Mouse (Mus musculus) ES-E14 (cell line): ENCODE results near the gene Slamf9. TPM values are rescaled to one million over a fixed set of nuclear protein-coding genes. Genes with fewer than 3 reads are reported as not detected.
A peak's percentile ranks its signal among the peaks of the same experiment; 100 is the strongest.

Source experiments
- DNase-seq: peaks from one replicate; pipeline ENCODE4 v3.0.0-alpha.2; 2013; ENCODE audit warnings: low read depth, low spot score
- H3K27ac ChIP-seq: 2 replicates; pipeline ENCODE4 v1.5.1; 2012; ENCODE audit warnings: low read depth, mild to moderate bottlenecking, low read length, moderate library complexity, mixed read lengths; ENCODE audit not compliant: poor library complexity, insufficient read depth, severe bottlenecking
- H3K36me3 ChIP-seq: 2 replicates; pipeline ENCODE4 v1.6.1; 2012; ENCODE audit warnings: mild to moderate bottlenecking, low read length, moderate library complexity, mixed read lengths; ENCODE audit not compliant: control insufficient read depth, poor library complexity, insufficient read depth, severe bottlenecking
- H3K4me1 ChIP-seq, 2 experiments: fragments of 150-350 bp in 1 of 2; sonication (generic) in 1 of 2; 2 replicates each; pipeline ENCODE4 v1.6.1; 2012; ENCODE audit warnings: low read length in 2 of 2, mild to moderate bottlenecking in 1 of 2, mixed read lengths in 1 of 2; ENCODE audit not compliant: control insufficient read depth in 2 of 2, insufficient read depth in 2 of 2, poor library complexity in 1 of 2
- H3K4me3 ChIP-seq, 2 experiments: fragments of 150-350 bp in 1 of 2; sonication (generic) in 1 of 2; 2 replicates each; pipeline ENCODE4 v1.5.1; 2012; ENCODE audit warnings: low read length in 2 of 2, low read depth in 1 of 2, mild to moderate bottlenecking in 1 of 2, mixed read lengths in 1 of 2; ENCODE audit not compliant: insufficient read depth in 1 of 2, poor library complexity in 1 of 2, severe bottlenecking in 1 of 2
- H3K9ac ChIP-seq: 2 replicates; pipeline ENCODE4 v1.6.1; 2012; ENCODE audit warnings: low read depth, mild to moderate bottlenecking, low read length, mixed read lengths; ENCODE audit not compliant: poor library complexity, insufficient read depth, severe bottlenecking
- H3K9me3 ChIP-seq: fragments of 150-350 bp; sonication (generic); 2 replicates; pipeline ENCODE4 v1.6.1; 2012; ENCODE audit warnings: low read depth, mild to moderate bottlenecking, low read length; ENCODE audit not compliant: control insufficient read depth, insufficient read depth
- CHD2 ChIP-seq: IDR thresholded peaks from 2 replicates; pipeline ENCODE4 v1.6.1; 2014; ENCODE audit warnings: mild to moderate bottlenecking, low read depth, low read length, inconsistent platforms
- HCFC1 ChIP-seq: IDR thresholded peaks from 2 replicates; pipeline ENCODE4 v1.6.1; 2012; ENCODE audit warnings: low read length, inconsistent platforms, borderline replicate concordance; ENCODE audit not compliant: insufficient read depth
- MAFK ChIP-seq: IDR thresholded peaks from 2 replicates; pipeline ENCODE4 v1.6.1; 2014; ENCODE audit warnings: mild to moderate bottlenecking, low read depth, low read length, inconsistent platforms; ENCODE audit not compliant: insufficient read depth
- ZC3H11A ChIP-seq: IDR thresholded peaks from 2 replicates; pipeline ENCODE4 v1.6.1; 2012; ENCODE audit warnings: low read depth, mild to moderate bottlenecking, inconsistent platforms, low read length, borderline replicate concordance
- ZNF384 ChIP-seq: IDR thresholded peaks from 2 replicates; pipeline ENCODE4 v1.6.1; 2012; ENCODE audit warnings: low read depth, low read length, inconsistent platforms
- in situ Hi-C, 2 experiments: fragments of 600-800 bp; cut with MboI; formaldehyde crosslinking; loops; one replicate each; pipeline ENCODE4 v1.15.1; 2025; ENCODE audit warnings: low sequenced_read_pairs in 2 of 2, inconsistent platforms in 1 of 2; ENCODE audit not compliant: unreplicated experiment in 2 of 2
- total RNA-seq: library from RNA; depleted of rRNA; stranded (reverse); fragments of 300-350 nt; gene quantifications from 2 replicates; pipeline ENCODE4 v1.2.3, GENCODE M21; 2012

Slamf9 gene
- total RNA-seq, 1 experiment = 2.7 TPM

- no peaks in the 10 kb centered on the region for H3K9me3 ChIP-seq
- H3K9ac ChIP-seq = no peak overlapping the region
- peaks cover 0 to 2% of the 10 kb centered on the region in 2 experiments; a peak in 1 of 4 replicates for H3K4me1 ChIP-seq
- TF ChIP-seq ZC3H11A (no peak), ZNF384 (no peak), HCFC1 (no peak), CHD2 (no peak), MAFK (no peak)
- peaks cover 23% of the 10 kb centered on the region for H3K36me3 ChIP-seq
- no peak overlapping the region for H3K4me3 ChIP-seq
- no peak overlapping the region for H3K27ac ChIP-seq
- no peak for DNase-seq
- in situ Hi-C loops = no loop called here
Observed at GRCm38 (mm10) chr1:172487859-172488258, 12.7 kb downstream of the Slamf9 start.

- in situ Hi-C loops = no loop called here
- no peak overlapping the region for H3K4me3 ChIP-seq
- H3K9me3 ChIP-seq = no peaks in the 10 kb centered on the region
- DNase-seq = no peak
- no peak overlapping the region for H3K9ac ChIP-seq
- H3K36me3 ChIP-seq = peaks cover 33% of the 10 kb centered on the region
- peaks cover 0 to 2% of the 10 kb centered on the region in 2 experiments; a peak in 1 of 4 replicates for H3K4me1 ChIP-seq
- TF ChIP-seq ZNF384 (no peak), ZC3H11A (no peak), HCFC1 (no peak), CHD2 (no peak), MAFK (no peak)
- no peak overlapping the region for H3K27ac ChIP-seq
Observed at GRCm38 (mm10) chr1:172488831-172489230, 13.7 kb downstream of the Slamf9 start.

GRCm38 (mm10) chr1:172489585-172490250 is 14.6 kb downstream of the Slamf9 start:
- TF ChIP-seq MAFK = no peak
- no peak for TF ChIP-seq ZNF384
- no peak for TF ChIP-seq HCFC1
- no peak for TF ChIP-seq CHD2
- TF ChIP-seq ZC3H11A = no peak
- H3K9me3 ChIP-seq = no peaks in the 10 kb centered on the region
- no peak overlapping the region for H3K27ac ChIP-seq
- in situ Hi-C loops = loop anchor here in 1 of 2 experiments (5.0 kb wide), 1 partner anchor 72 kb away; no protein-coding TSS in a partner anchor
- H3K4me3 ChIP-seq = peak overlapping the region; percentile 52 to 65
- H3K36me3 ChIP-seq = peaks cover 37% of the 10 kb centered on the region
- H3K9ac ChIP-seq = peak overlapping the region; percentile 71; the same call in 1 of the 2 replicates
- peaks cover 0 to 2% of the 10 kb centered on the region in 2 experiments; a peak in 1 of 4 replicates for H3K4me1 ChIP-seq
- DNase-seq = no peak

DNA sequence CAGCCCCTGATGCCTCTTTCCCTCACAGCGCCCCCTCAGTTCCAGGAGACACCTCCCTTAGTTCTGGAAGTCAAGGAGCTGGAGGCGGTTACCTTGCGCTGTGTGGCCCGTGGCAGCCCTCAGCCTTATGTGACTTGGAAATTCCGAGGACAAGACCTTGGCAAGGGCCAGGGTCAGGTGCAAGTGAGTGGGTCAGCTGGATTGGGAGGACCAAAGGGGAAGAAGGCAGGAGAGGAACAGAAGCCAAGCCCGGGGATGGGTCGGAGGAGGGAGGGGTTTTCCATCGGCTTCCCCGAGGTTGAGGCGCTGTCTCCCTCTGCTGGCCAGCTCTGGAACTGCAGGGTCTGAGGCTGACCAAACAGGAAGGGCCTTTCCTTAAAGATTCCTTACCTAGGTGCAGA is 15.1 kb downstream of the Slamf9 start:
- Histone ChIP-seq H3K4me3 (peak overlapping the region; percentile 52 to 65), H3K36me3 (peaks cover 39% of the 10 kb centered on the region), H3K4me1 (peaks cover 0 to 2% of the 10 kb centered on the region in 2 experiments; a peak in 1 of 4 replicates), H3K9me3 (no peaks in the 10 kb centered on the region), H3K27ac (no peak overlapping the region), H3K9ac (peak overlapping the region; percentile 71; the same call in 1 of the 2 replicates)
- peak; percentile 75 for DNase-seq
- in situ Hi-C loops = loop anchor here in 1 of 2 experiments (5.0 kb wide), 1 partner anchor 73 kb away; no protein-coding TSS in a partner anchor
- no peak for TF ChIP-seq ZNF384
- peak; percentile 92 for TF ChIP-seq ZC3H11A
- TF ChIP-seq CHD2 = no peak
- no peak for TF ChIP-seq MAFK
